Mouse (Mus musculus) brain, embryonic 14.5 days (tissue): ENCODE measurements at regions not wholly inside any gene's neighbourhood (a gene's known extent, or its start where the extent isn't known, plus 50 kb on each side); places are given as distances from the start of the nearest gene placed in this dataset.

Experiments used
- CTCF ChIP-seq: fragments of 200-500 bp; IDR thresholded peaks from 2 replicates; pipeline ENCODE4 v1.5.1; 2012; ENCODE audit warnings: inconsistent platforms, mild to moderate bottlenecking, moderate library complexity, borderline replicate concordance; ENCODE audit not compliant: insufficient read depth, insufficient read length; ENCODE audit errors: extremely low read depth
- POLR2A ChIP-seq: fragments of 200-500 bp; IDR thresholded peaks from 2 replicates; pipeline ENCODE4 v1.6.1; 2012; ENCODE audit warnings: mild to moderate bottlenecking, inconsistent platforms, borderline replicate concordance; ENCODE audit not compliant: poor library complexity, insufficient read depth, insufficient read length, severe bottlenecking; ENCODE audit errors: extremely low read depth

GRCm38 (mm10) chr15:51565543-51565942, 2319.2 kb upstream of the Gm7489 start:
- TF ChIP-seq CTCF (no peak), POLR2A (no peak)
